ENCODE assay signal across 19 mouse cellular contexts in genomic region chr1:176932320-176932950, GRCm38 (mm10).
DNase-seq lines count a peak whose midpoint lies in the region; ATAC-seq lines count a peak whose summit lies in the region.
"Had no signal": no experiment of that assay in that cellular context is flagged by ENCODE, and none has a peak within 500 bp of the region (broad histone marks: within the 10 kb centered on the region; RNA-seq: fewer than 3 reads in every experiment).

No protein-coding gene starts in this region.

- no peaks in the 10 kb centered on the region for H3K27me3 ChIP-seq in forebrain, embryonic 14.5 days (replicated peaks; ENCODE audit: control insufficient read depth, insufficient read depth, low read length)
- H3K27me3 ChIP-seq in forebrain, embryonic 10.5 days (ENCODE audit: poor library complexity, severe bottlenecking), result no peaks in the 10 kb centered on the region; the same call in 1 of the 2 replicates
- H3K27me3 ChIP-seq: embryonic facial prominence, embryonic 13.5 days; limb, embryonic 13.5 days; liver, embryonic 12.5 days had no signal

- H3K27ac ChIP-seq in forebrain, embryonic 14.5 days (ENCODE audit: low read depth, low read length), result peak overlapping the region; percentile 74
- H3K27ac ChIP-seq in forebrain, embryonic 10.5 days, result no peak overlapping the region
- H3K27ac ChIP-seq: embryonic facial prominence, embryonic 13.5 days; heart, embryonic 10.5 days; kidney, postnatal 0 days; limb, embryonic 13.5 days; liver, embryonic 12.5 days had no signal

- no peak for ATAC-seq in forebrain, embryonic 14.5 days
- ATAC-seq: liver, embryonic 12.5 days had no signal

- no peak for DNase-seq in forebrain, embryonic 14.5 days (ENCODE audit: low spot score)
- DNase-seq in forebrain, embryonic 10.5 days (ENCODE audit: extremely low spot score, low spot score), result no peak
- DNase-seq in retina, embryonic 14.5 days (ENCODE audit: low spot score), result peak; percentile 29
- no peak for DNase-seq in retina, postnatal 1 day
- peak; percentile 55 to 66 for DNase-seq in cerebellum, postnatal 25 days
- DNase-seq in layer of hippocampus, adult 11-12 months (ENCODE audit: low spot score), result no peak
- no peak for DNase-seq in heart, adult 9 months (ENCODE audit: low spot score in 2 of 2)
- DNase-seq: embryo, embryonic 11 days; kidney, adult 11 months; lung, adult 18-20 months; lung, postnatal 10 days; thymus, adult 18-20 months; thymus, postnatal 36 days had no signal

- no peaks in the 10 kb centered on the region for H3K36me3 ChIP-seq in forebrain, embryonic 14.5 days (ENCODE audit: control insufficient read depth, insufficient read depth, low read length)
- no peaks in the 10 kb centered on the region for H3K36me3 ChIP-seq in forebrain, embryonic 10.5 days (replicated peaks)
- H3K36me3 ChIP-seq: embryonic facial prominence, embryonic 13.5 days; heart, embryonic 10.5 days; limb, embryonic 13.5 days; liver, embryonic 12.5 days; midbrain, embryonic 10.5 days had no signal

- H3K4me3 ChIP-seq in forebrain, embryonic 14.5 days (ENCODE audit: low read depth, low read length), result no peak overlapping the region
- H3K4me3 ChIP-seq in forebrain, embryonic 10.5 days, result no peak overlapping the region
- H3K4me3 ChIP-seq: embryonic facial prominence, embryonic 13.5 days; heart, embryonic 10.5 days; limb, embryonic 13.5 days; liver, embryonic 12.5 days; midbrain, embryonic 10.5 days had no signal

- WGBS in forebrain, embryonic 14.5 days, result 71% methylated on average over 12 of the region's 12 CpGs
- WGBS in forebrain, embryonic 10.5 days, result 90% methylated on average over 12 of the region's 12 CpGs

- H3K4me2 ChIP-seq in forebrain, embryonic 14.5 days (ENCODE audit: low read length), result no peak overlapping the region
- H3K4me2 ChIP-seq: embryonic facial prominence, embryonic 13.5 days; limb, embryonic 13.5 days; liver, embryonic 12.5 days had no signal

- no peaks in the 10 kb centered on the region for H3K9me3 ChIP-seq in forebrain, embryonic 14.5 days (replicated peaks; ENCODE audit: control insufficient read depth, low read length)
- H3K9me3 ChIP-seq in forebrain, embryonic 10.5 days, result no peaks in the 10 kb centered on the region
- H3K9me3 ChIP-seq: embryonic facial prominence, embryonic 13.5 days; heart, embryonic 10.5 days; limb, embryonic 13.5 days; liver, embryonic 12.5 days; midbrain, embryonic 10.5 days had no signal

- peaks cover 27% of the 10 kb centered on the region for H3K4me1 ChIP-seq in forebrain, embryonic 14.5 days (ENCODE audit: control insufficient read depth, insufficient read depth, low read length)
- H3K4me1 ChIP-seq in forebrain, embryonic 10.5 days, result peaks cover 32% of the 10 kb centered on the region

- H3K9ac ChIP-seq in forebrain, embryonic 14.5 days (ENCODE audit: low read length), result no peak overlapping the region; the same call in 1 of the 2 replicates
- H3K9ac ChIP-seq: embryonic facial prominence, embryonic 13.5 days; limb, embryonic 13.5 days; liver, embryonic 12.5 days had no signal

Comparison
In these comparisons a context has a peak if more than half of its experiments do, and no peak if none do; other contexts are left out.
1. DNase-seq: peak in retina, embryonic 14.5 days (single experiment) and cerebellum, postnatal 25 days (2 of 2); none in forebrain, embryonic 14.5 days (single experiment), forebrain, embryonic 10.5 days (single experiment), retina, postnatal 1 day (single experiment), layer of hippocampus, adult 11-12 months (single experiment) and heart, adult 9 months (0 of 2).